Mouse (Mus musculus) kidney, postnatal 0 days (tissue): ENCODE results near the gene Mtnr1a. TPM values are rescaled to one million over a fixed set of nuclear protein-coding genes. Genes with fewer than 3 reads are reported as not detected.
A peak's percentile ranks its signal among the peaks of the same experiment; 100 is the strongest.

Experiments
- ATAC-seq: fragments of 200-750 bp; cut with Nextera tagmentation; replicated peaks from 2 replicates; pipeline ENCODE4 v1.8.0; 2017; ENCODE audit warnings: low read depth, moderate number of reproducible peaks, moderate TSS enrichment, moderate library complexity; ENCODE audit not compliant: low FRiP score
- DNase-seq: peaks from one replicate; pipeline ENCODE4 v3.0.0-alpha.2; 2016; ENCODE audit warnings: low spot score
- H3K27ac ChIP-seq: fragments of 300-500 bp; sonication (generic); 2 replicates; pipeline ENCODE4 v1.5.1; 2014; ENCODE audit warnings: mild to moderate bottlenecking
- H3K27me3 ChIP-seq: fragments of 300-500 bp; sonication (generic); 2 replicates; pipeline ENCODE4 v1.6.1; 2014; ENCODE audit warnings: low read length, mixed read lengths; ENCODE audit not compliant: insufficient read depth
- H3K36me3 ChIP-seq: fragments of 300-500 bp; sonication (generic); 2 replicates; pipeline ENCODE4 v1.6.1; 2014; ENCODE audit warnings: low read length, mixed read lengths; ENCODE audit not compliant: insufficient read depth
- H3K4me1 ChIP-seq: fragments of 300-500 bp; sonication (generic); replicated peaks from 2 replicates; pipeline ENCODE4 v1.6.1; 2014; ENCODE audit warnings: antibody characterized with exemption, low read length, mixed read lengths; ENCODE audit not compliant: insufficient read depth
- H3K4me2 ChIP-seq: fragments of 300-500 bp; sonication (generic); 2 replicates; pipeline ENCODE4 v1.6.1; 2014; ENCODE audit warnings: mild to moderate bottlenecking, low read length, moderate library complexity, mixed read lengths
- H3K4me3 ChIP-seq: fragments of 300-500 bp; sonication (generic); replicated peaks from 2 replicates; pipeline ENCODE4 v1.5.1; 2014; ENCODE audit warnings: low read depth, low read length
- H3K9ac ChIP-seq: fragments of 300-500 bp; sonication (generic); 2 replicates; pipeline ENCODE4 v1.6.1; 2014; ENCODE audit warnings: low read depth, low read length
- H3K9me3 ChIP-seq: fragments of 300-500 bp; sonication (generic); replicated peaks from 2 replicates; pipeline ENCODE4 v1.6.1; 2016; ENCODE audit warnings: low read length, inconsistent platforms, mixed read lengths
- CTCF ChIP-seq: IDR thresholded peaks from 2 replicates; pipeline ENCODE4 v1.5.1; 2016; ENCODE audit warnings: antibody characterized with exemption, low read depth, mild to moderate bottlenecking, moderate library complexity
- WGBS: fragments of 180-500 bp; shearing (Covaris S2); extraction: QIAGEN DNeasy Blood & Tissue Kit; methylation state at CpG from one replicate; pipeline ENCODE4 v1.1.7; 2014; 5-methylcytosine and 5-hydroxymethylcytosine counted together
- polyA plus RNA-seq: library from polyadenylated mRNA; unstranded; fragments of >200 nt; fragmentation: Nextera tagmentation; extraction: Ambion mirVana; gene quantifications from 2 replicates; pipeline ENCODE4 v1.2.1, GENCODE M21; 2015

Gene Mtnr1a
- polyA plus RNA-seq, 1 experiment from 2014 or later = not detected

GRCm38 (mm10) chr8:45117588-45117987 lies 48.7 kb downstream of the Mtnr1a start:
- Histone ChIP-seq H3K4me3 (no peak overlapping the region), H3K9ac (no peak overlapping the region), H3K27me3 (no peaks in the 10 kb centered on the region), H3K27ac (no peak overlapping the region), H3K4me2 (no peak overlapping the region), H3K36me3 (no peaks in the 10 kb centered on the region), H3K4me1 (no peaks in the 10 kb centered on the region), H3K9me3 (no peaks in the 10 kb centered on the region)
- DNase-seq (no peak), ATAC-seq (no peak)
- no peak for TF ChIP-seq CTCF
- 81% methylated on average over 3 of the region's 3 CpGs for whole genome bisulfite sequencing

- ATAC-seq = no peak
- no peak for TF ChIP-seq CTCF
- Histone ChIP-seq H3K9ac (no peak overlapping the region), H3K9me3 (no peaks in the 10 kb centered on the region), H3K27ac (no peak overlapping the region), H3K4me2 (no peak overlapping the region), H3K4me3 (no peak overlapping the region), H3K36me3 (no peaks in the 10 kb centered on the region), H3K27me3 (no peaks in the 10 kb centered on the region), H3K4me1 (no peaks in the 10 kb centered on the region)
- 69% methylated on average over 5 of the region's 5 CpGs for WGBS
- peak; percentile 10 for DNase-seq
These were observed 56.7 kb downstream of the Mtnr1a start for GRCm38 (mm10) chr8:45125680-45126079.

Other genes starting within 250 kb of the Mtnr1a start
- 13.3 and 15.9 TPM in 2 replicates for gene Fat1, start 133.7 kb upstream of the Mtnr1a start, polyA plus RNA-seq
- not detected in 2 replicates for gene F11, start 192.9 kb downstream of the Mtnr1a start, polyA plus RNA-seq
- gene Klkb1, start 225.7 kb downstream of the Mtnr1a start, polyA plus RNA-seq = 0.06 and 0.08 TPM in 2 replicates
- 0.43 and 0.71 TPM in 2 replicates for gene Gm45753, start 239.3 kb downstream of the Mtnr1a start, polyA plus RNA-seq